Mouse (Mus musculus) liver, adult (tissue): ENCODE data around the gene Prm1.
A peak's percentile ranks its signal among the peaks of the same experiment; 100 is the strongest.

Source experiments
- GATA4 ChIP-seq: IDR thresholded peaks from 2 replicates; pipeline ENCODE4 v1.6.1; 2014; ENCODE audit warnings: mild to moderate bottlenecking, low read length; ENCODE audit not compliant: insufficient replicate concordance

Prm1 gene

DNA sequence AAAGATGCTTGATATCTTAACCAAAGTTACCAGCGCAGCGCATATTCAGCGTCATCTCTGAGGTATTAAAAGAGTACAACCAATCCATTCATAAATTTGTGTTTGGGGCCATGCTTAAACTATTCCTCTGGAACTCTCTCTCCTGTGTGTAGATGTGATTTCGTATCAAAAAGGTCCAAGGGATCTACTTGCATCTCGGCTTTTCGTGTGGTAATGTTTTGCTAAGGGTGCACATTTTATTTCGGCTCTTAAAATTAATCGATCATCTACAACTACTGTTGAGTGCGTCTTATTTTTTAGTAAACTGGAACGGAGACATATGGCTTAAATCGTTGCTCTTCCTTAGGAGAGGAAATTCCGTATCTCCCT is 28.9 kb upstream of the Prm1 start:
- no peak for TF ChIP-seq GATA4

DNA sequence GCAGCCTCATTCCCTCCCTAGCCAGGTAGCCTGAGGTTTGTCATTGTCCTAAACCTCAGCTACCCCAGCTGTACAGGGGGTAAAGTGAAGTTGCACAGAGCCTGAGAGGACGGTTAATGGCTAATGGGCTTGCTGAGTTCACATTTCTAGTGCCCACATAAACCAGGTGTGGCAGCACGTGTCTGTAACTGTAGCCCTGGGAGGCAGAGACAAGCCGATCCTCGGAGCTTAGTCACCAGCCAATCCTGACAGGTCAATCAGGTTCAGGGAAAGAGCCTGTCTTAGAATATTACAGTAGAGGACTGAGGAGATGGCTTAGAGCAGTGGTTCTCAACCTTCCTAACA is 22.8 kb upstream of the Prm1 start:
- no peak for TF ChIP-seq GATA4

DNA sequence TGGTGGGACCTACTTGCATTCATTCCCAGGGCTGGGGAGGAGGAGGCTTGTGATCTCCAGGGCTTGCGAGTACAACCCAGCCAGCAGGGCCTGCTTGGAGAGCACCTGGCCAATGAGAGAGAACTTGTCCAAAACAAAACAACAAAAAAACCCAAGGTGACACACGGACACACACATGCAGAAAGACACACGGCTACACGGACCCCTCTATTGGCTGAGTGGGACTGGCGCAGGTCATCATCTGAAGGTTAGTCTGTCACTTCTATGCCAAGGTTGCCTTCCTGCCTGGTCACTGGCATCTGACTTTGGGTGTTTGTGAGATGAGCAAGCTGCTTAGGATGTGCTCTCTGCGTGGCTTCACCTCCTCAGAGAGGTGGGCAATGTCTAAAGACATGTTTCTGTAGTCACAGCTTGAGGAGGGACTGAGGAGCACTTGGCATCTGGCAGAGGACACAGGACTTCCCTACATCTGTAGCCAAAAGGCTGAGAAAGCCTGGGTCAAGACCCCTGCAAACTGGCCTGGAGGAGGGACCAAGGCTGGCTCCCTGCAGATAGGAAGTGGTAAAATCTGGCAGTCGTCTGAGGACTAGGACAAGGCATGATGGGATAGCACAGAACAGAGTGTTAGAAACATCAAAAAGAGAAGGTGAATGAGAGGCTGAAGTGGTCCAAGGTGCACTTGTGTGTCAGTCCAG is 22.3 kb upstream of the Prm1 start:
- no peak for TF ChIP-seq GATA4

DNA sequence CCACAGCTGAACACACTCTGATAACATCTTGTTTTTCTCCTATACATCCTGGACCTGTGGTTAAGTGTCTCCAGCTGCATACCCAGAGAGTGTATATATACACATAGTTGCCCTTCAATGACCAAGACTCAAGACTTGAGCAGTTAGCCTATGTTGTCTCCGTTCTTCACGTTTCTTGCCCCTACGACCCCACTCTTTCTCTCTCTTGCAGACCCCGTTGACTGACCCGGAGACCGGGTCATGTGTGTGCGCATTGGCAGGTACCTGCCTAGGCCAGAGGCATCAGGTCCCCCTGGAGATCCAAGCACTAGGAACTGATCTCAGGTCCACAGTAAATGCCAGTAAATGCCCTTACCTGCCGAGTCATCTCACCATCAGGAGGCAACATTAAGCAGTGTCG is 21.6 kb upstream of the Prm1 start:
- no peak for TF ChIP-seq GATA4

DNA sequence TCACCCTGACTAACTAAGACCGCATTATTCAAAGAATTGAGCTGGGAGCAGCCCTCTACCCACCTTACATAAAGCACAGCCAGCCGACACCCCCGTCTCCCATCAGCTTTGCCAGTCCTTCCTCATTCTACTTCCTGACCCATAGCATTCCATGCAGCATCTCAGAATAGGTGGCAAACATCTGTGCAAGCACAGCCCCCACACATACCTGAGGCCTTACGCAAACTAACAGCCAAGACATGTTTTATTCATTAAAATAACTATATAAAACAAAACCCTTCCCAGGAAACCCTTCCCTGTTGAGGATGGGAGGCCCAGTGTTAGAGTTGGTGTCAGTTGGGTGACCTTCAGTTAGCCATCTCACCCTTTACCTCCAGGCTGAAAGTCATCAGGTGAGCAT is 20.2 kb upstream of the Prm1 start:
- TF ChIP-seq GATA4, result no peak

DNA sequence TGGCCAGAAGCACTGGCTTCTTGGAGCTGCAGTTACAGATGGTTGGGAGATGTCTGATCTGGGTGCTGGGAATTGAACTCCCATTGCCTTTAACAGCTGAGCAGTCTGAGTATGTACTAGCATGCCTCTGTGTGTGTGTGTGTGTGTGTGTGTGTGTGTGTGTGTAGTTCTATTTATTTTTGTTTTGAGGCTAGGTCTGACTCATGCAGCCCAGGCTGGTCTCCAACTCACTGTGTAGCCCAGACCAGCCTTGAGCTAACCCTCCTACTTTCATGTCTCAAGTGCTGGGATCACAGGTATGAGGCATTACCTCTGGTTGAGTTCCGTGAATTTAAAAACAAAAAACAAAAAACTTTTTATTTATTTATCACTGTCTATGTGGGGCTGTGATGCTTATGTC is 18.9 kb upstream of the Prm1 start:
- TF ChIP-seq GATA4, result no peak

DNA sequence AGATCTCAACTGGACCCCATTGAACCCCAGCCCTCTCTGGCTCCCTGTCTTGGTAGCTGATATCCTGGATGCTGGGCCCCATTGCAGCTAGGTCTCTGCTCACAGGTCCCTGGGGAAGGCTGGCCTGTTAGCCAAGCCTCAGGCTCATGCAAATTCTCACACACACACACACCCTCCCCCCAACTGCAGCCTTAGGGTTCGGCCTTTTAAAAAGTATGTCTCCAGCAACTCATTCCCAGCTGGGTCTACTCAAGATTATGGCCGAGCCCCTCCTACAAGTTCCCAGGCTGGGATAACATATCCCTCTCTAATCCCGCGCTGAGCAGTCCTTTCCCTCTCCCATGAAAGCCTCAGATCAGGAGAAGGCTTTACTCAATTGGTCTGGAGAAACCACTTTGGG is 15.7 kb upstream of the Prm1 start:
- no peak for TF ChIP-seq GATA4

DNA sequence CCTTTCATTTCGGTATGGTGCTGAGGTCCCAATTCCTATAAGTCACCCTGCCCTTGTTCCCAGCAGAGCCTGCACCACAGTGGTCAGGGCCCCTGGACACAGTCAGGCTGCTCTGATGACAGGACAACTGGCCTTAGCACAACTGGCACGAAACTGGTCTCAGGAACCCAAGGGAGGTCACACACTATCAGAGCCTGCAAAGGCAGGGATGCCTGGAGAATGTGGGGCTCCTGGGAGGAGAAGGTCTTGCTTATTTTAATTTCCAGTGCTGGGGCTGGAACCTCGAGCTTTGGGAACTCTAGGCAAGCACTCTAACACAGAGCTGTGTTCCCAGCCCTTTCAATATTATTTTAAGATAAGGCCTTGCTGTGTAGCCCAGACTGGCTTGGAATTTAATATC is 14.3 kb upstream of the Prm1 start:
- TF ChIP-seq GATA4, result no peak

DNA sequence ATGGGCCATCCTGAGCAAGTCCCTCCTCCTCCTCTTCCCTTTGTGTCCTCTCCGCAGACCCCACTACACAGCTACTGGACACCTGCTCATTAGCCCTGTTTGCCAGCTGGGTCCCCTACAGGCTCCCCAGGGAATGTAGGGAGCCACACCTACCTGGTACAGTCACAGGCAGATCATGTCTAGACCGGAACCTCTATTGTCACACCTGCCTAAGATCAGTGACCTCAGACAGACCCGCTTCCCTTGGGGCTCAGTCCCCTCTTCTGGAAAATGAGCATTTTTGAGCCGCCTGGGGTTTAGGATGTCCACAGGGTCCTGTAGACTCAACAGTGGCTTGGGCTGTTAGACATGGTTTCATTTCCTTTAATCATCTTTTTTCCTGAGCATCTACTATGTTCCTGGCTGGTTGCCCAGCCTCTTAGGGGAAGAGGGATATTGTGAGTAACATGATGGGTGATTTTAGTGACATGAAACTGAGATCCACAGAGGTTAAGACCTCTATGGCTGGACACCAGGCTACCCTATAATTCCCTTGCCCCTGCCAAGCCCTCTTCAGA is 13.0 kb upstream of the Prm1 start:
- no peak for TF ChIP-seq GATA4

DNA sequence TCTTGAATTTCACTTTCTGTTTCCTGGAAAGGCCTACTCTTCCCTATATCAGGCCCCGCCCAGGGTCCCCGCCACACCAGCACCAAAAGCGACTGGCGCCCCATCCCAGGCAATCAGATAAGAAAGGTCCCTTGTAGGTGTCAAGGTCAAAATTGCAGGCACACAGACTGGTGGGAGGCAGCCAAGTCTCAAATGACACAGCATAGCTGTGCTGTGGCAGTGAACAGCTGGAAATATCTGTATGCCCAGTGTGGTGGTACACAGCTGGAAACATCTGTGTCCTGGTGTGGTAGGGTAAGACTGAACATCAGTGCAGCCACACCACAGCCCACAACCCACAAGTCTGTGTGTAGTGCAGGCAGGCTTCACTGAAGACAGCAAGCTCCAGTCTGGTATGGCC is 9.2 kb upstream of the Prm1 start:
- TF ChIP-seq GATA4, result peak; percentile 42; the same call in 1 of the 2 replicates

DNA sequence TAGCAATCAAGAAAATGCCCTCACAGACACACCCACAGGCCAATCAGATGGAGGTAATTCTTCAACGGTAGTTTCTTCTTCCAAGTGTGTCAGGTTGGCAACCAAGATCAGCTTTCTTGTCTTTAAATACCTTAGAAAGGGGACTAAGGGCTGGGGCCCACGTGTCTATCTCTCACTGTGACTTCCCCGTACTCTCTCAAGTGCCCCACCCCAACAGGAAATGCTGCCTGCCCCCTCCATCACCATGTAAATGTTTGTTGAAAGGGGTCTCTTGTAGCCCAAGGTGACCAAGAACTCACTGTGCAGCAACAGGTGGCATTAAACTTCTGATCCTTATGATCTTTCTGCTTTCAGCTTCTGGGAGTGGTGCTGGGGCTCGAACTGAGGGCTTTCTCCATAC is 8.1 kb upstream of the Prm1 start:
- TF ChIP-seq GATA4, result no peak

DNA sequence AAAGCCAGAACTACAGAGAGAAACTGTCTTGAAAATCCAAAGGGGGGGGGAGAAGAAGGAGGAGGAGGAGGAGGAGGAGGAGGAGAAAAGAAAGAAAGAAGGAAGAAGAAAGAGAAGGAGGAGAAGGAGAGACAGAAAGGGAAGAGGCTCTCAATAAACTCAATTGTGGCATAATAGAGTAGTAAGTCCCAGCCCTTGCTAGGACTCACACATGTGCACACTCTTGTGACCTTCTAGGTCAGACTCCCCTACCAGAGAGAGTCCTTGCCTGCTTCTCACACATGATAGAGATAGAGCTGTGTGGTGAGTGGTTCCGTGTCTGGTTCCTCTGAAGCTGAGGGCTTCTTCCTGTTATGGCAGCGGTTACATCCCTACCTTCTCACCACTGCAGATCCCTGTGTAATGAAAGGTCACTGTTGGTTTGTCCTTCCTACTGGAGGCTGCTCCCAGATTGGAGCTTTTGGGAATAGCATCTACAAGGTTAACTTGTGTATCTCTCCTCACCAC is 7.3 kb upstream of the Prm1 start, which contains the start of gene Gm11172:
TSS of gene Gm11172 (plus strand) at position 51 of the 507 bp plus-strand sequence.
- no peak for TF ChIP-seq GATA4

DNA sequence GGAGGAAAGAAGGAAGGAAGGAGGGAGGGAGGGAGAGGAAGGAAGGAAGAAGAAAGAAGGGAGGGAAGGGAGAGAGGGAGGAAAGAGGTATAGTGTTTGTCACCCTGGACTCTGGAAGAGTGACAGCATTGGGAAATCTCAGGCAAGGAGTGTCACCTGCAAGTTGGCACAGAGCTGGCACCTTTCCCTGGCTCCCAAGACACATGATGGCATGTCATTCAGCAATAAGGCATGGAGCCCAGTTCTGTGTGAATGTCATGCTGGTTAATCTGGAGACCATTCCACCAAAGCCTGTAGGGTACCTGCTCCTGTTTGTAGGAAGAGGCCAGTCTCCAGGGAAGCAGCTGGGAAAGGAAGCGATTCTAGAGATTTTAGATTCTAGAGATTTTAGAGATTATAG is 4.7 kb upstream of the Prm1 start:
- no peak for TF ChIP-seq GATA4

DNA sequence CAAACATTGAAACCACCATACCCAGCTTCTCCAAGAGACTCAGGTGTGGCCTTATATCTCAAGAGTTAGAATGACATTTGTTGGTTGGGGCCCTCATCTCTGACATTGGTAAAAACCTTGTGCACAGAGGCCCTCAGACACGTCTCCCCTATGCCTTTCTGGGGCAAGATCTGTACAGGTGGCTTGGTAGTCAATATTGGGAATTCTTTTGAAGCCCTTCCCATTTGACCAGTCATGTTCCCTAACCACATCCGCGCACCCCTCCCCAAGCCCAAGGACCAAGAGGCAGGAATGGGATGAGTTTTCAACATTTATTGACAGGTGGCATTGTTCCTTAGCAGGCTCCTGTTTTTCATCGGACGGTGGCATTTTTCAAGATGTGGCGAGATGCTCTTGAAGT is 9.6 kb downstream of the Prm1 start, which contains the start of gene Prm2:
TSS of gene Prm2 (minus strand) at position 101 of the 400 bp plus-strand sequence.
- TF ChIP-seq GATA4, result no peak

DNA sequence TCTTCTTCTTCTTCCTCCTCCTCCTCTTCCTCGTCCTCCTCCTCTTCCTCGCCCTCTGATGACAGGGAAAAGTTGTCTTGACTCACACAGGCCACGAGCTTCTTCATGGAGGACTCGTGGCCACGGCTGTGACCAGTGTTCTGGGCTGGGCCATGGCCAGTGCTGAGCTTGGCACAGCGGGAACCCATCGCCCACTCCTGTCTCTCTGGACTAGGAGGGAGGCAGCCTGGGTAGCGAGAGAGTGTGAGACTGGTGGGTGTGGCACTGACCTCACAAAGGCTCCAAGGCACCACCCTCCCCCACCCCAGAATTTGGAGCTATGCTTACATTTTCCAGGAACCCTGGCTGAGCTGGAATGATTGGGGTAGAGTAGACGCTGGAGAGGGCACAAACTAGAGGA is 14.9 kb downstream of the Prm1 start, which contains the start of gene Prm3:
TSS of gene Prm3 (minus strand) at position 213 of the 400 bp plus-strand sequence.
- TF ChIP-seq GATA4, result no peak

DNA sequence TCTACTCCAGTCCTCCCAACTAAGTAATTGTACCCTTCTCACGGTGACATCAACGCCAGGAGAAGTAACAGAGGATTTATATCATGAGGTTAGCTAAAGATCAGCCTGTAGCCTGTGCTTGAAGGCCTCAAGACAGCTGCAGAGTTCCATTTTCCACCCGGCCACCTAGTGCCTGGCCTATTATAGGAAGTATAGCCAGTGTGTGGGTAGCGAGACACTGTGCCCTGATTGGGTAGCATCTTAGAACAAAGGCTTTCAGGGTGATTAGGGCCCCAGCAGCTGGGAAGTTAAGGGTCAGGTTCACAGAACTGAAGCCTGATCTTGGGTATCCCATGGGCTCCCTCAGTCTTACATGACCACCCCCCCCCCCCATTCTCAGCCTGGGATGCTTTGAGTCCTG is 16.8 kb downstream of the Prm1 start:
- TF ChIP-seq GATA4, result no peak

DNA sequence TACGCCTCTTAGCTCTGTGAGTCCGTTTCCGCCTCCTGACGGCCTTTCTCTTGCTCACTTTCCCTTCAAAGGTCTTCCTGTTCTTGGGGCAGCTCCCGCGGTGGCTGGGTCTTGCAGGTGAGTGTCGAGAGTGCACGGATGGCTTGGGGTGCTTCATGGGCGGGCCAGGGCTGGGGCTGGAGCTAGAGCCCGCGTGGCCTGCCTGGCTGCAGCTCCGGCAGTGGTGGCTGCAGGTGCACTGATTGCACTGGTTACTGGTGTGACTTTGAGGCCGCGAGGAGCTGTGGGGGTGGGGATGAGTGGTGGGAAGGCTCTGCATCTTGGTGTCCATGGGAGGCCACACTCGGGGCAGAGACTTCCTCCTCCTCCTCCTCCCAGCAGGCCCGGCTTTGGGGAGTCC is 17.4 kb downstream of the Prm1 start, which contains the start of gene Tnp2:
TSS of gene Tnp2 (minus strand) at position 390 of the 400 bp plus-strand sequence.
- TF ChIP-seq GATA4, result no peak
